Mouse (Mus musculus): Measurements from ENCODE around the gene Ccni. TPM values are rescaled to one million over a fixed set of nuclear protein-coding genes. Genes with fewer than 3 reads are reported as not detected.
A peak's percentile ranks its signal among the peaks of the same experiment; 100 is the strongest.

Gene Ccni
- polyA plus RNA-seq, 2 experiments = 83.6 to 129 TPM

DNA sequence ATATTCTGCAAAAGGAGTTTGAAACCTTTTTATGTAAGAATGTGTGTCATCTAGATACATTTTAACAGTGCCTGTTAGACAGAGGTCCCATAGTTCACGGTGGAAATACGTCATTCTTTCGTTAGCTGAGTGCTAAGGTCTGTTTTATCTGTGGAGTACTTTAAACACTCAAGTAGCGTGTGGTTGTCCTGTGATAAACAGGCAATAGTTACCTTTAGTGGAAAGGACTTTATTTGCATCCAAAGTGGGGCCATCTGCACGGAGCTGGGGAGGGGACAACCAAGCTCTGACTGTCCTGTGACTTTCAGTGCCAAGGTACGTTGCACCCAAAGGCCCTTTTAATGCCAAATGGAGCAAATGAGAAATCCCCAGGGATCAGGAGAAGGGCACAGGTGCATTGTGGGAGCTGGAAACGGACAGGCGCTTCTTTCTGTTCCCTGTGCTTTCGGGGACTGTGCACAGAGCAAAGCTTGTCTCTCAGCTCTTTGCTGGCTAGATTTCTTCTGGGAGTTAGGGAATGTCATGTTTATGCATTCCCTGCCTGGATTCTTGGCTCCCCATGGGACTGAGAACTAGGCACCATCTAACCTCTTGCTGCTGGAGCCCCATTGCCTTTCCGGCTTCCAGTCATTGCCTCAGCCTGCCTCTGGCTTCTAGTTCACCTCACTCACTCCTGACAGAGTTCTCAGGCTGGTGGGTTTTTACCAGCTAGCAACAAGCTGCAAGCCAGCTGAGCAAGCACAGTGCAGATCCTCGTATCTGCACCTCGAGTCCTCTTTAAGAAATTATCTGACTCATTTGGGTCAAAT, 56.1 kb downstream of the Ccni start:
- ATAC-seq (ENCODE audit: low FRiP score, low read depth) = no peak
- Histone ChIP-seq H3K4me1 (ENCODE audit: control insufficient read depth, insufficient read depth, low read length) (peaks cover 18% of the 10 kb centered on the region), H3K27ac (replicated peaks; ENCODE audit: low read depth, low read length) (no peak overlapping the region; the same call in 1 of the 2 replicates), H3K4me3 (replicated peaks; ENCODE audit: low read length) (no peak overlapping the region), H3K9ac (ENCODE audit: low read depth, low read length, severe bottlenecking) (no peak overlapping the region), H3K9me3 (ENCODE audit: control insufficient read depth, low read length) (no peaks in the 10 kb centered on the region), H3K36me3 (ENCODE audit: control insufficient read depth, insufficient read depth, low read length) (peaks cover 30% of the 10 kb centered on the region), H3K4me2 (replicated peaks; ENCODE audit: low read depth, low read length, severe bottlenecking) (no peak overlapping the region), H3K27me3 (ENCODE audit: control insufficient read depth, insufficient read depth, low read length) (no peaks in the 10 kb centered on the region)
- no peak for DNase-seq (ENCODE audit: low spot score)
- WGBS = 80% methylated on average over 12 of the region's 12 CpGs
- TF ChIP-seq POLR2A (IDR thresholded peaks at IDR 0.05; ENCODE audit: borderline replicate concordance, extremely low read depth, insufficient read depth, insufficient read length) = no peak

DNA sequence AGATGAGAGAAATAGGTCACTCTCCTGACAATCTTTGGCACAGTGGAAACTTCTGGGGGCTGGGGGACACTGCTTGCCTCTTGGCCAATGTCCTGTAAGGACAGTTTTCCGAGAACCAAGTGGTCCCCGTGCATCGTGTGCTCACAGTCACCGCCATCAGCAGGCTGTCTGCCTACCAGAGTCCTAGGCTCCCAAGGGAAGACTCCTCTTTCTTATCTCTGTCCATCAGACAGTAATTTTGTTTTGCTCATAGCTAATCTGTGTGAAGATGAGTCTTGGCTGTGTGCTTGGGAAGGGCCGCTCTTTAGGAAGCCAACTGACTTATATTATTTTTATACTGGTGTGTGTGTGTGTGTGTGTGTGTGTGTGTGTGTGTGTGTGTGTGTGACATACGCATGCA, 60.8 kb downstream of the Ccni start:
- H3K9ac ChIP-seq (ENCODE audit: low read depth, low read length, severe bottlenecking) = no peak overlapping the region
- H3K4me2 ChIP-seq (replicated peaks; ENCODE audit: low read depth, low read length, severe bottlenecking) = no peak overlapping the region
- peaks cover 45% of the 10 kb centered on the region for H3K36me3 ChIP-seq (ENCODE audit: control insufficient read depth, insufficient read depth, low read length)
- no peaks in the 10 kb centered on the region for H3K9me3 ChIP-seq (ENCODE audit: control insufficient read depth, low read length)
- 64% methylated on average over 5 of the region's 6 CpGs for WGBS
- H3K4me3 ChIP-seq (replicated peaks; ENCODE audit: low read length) = no peak overlapping the region
- ATAC-seq (ENCODE audit: low FRiP score, low read depth) (no peak), DNase-seq (ENCODE audit: low spot score) (no peak)
- TF ChIP-seq POLR2A (IDR thresholded peaks at IDR 0.05; ENCODE audit: borderline replicate concordance, extremely low read depth, insufficient read depth, insufficient read length) = no peak
- peaks cover 16% of the 10 kb centered on the region for H3K4me1 ChIP-seq (ENCODE audit: control insufficient read depth, insufficient read depth, low read length)
- H3K27me3 ChIP-seq (ENCODE audit: control insufficient read depth, insufficient read depth, low read length) = no peaks in the 10 kb centered on the region
- H3K27ac ChIP-seq (replicated peaks; ENCODE audit: low read depth, low read length) = no peak overlapping the region

DNA sequence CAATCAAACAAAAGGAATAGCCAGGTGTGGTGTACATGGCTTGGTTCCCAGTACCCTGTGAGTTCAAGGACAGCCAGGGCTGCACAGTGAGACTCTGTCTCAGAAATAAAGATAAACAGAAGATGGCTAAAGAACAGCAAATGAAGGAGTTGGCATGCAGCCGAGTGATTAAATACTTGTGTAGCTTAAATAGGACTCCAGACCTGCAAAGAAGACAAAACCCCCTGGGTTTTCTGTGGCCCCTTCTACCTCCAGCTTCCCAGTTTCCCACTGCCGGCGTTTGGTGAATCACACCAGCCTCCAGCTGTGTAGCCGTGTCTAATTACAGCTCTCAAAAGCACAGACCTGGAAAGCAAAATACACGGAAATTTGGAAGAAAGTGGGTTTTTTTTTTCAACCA, 61.4 kb downstream of the Ccni start:
- 13% methylated on average over 5 of the region's 5 CpGs for WGBS
- no peak overlapping the region for H3K4me3 ChIP-seq (replicated peaks; ENCODE audit: low read length)
- ATAC-seq (ENCODE audit: low FRiP score, low read depth) (0 out of 2 replicates have a peak, but pooled peaks have one; percentile 8), DNase-seq (ENCODE audit: low spot score) (peak; percentile 70)
- no peak overlapping the region for H3K9ac ChIP-seq (ENCODE audit: low read depth, low read length, severe bottlenecking)
- H3K4me2 ChIP-seq (replicated peaks; ENCODE audit: low read depth, low read length, severe bottlenecking) = no peak overlapping the region
- peaks cover 16% of the 10 kb centered on the region for H3K4me1 ChIP-seq (ENCODE audit: control insufficient read depth, insufficient read depth, low read length)
- peaks cover 45% of the 10 kb centered on the region for H3K36me3 ChIP-seq (ENCODE audit: control insufficient read depth, insufficient read depth, low read length)
- no peaks in the 10 kb centered on the region for H3K9me3 ChIP-seq (ENCODE audit: control insufficient read depth, low read length)
- peak overlapping the region; percentile 33; the same call in 1 of the 2 replicates for H3K27ac ChIP-seq (replicated peaks; ENCODE audit: low read depth, low read length)
- H3K27me3 ChIP-seq (ENCODE audit: control insufficient read depth, insufficient read depth, low read length) = no peaks in the 10 kb centered on the region
- TF ChIP-seq POLR2A (IDR thresholded peaks at IDR 0.05; ENCODE audit: borderline replicate concordance, extremely low read depth, insufficient read depth, insufficient read length) = no peak

DNA sequence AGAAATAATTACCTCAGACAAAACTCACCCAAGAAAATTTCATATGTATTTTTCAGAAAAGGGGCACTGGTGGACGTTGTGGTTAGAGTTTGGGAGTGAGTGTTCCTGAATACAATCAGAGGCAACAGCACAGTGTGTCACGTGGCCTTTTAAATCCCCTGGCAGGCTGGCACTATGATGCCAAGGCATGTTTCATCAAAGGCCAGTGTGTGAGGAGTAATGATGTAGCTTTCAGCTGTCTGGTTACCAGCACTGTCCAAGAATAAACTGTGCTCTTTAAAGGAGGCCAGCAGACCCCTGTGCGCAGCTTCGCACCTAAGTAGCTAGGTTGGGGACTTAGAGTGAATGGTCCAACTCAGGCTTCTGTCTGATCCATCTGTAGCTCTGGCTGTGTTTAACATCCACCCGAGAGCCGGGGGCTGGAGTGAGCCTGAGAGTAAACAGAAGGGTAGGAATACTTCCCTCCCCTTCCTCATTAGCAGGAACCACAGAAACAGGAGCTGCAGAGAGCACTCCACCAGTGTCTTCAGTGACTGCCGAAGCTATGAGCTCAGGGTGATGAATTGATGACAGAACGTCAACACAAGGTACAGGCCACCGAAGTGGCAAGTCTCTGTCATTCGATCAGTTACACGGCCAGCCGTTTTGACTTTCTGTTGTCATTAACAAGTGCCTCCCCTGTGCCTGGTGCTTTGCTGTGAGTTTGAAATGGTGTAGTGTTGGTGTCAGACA, 62.8 kb downstream of the Ccni start:
- ATAC-seq (ENCODE audit: low FRiP score, low read depth) (no peak), DNase-seq (ENCODE audit: low spot score) (no peak)
- WGBS = 50% methylated on average over 12 of the region's 12 CpGs
- Histone ChIP-seq H3K27ac (replicated peaks; ENCODE audit: low read depth, low read length) (0 out of 2 replicates have a peak overlapping the region, but pooled peaks have one; percentile 43), H3K9ac (ENCODE audit: low read depth, low read length, severe bottlenecking) (no peak overlapping the region), H3K27me3 (ENCODE audit: control insufficient read depth, insufficient read depth, low read length) (no peaks in the 10 kb centered on the region), H3K4me2 (replicated peaks; ENCODE audit: low read depth, low read length, severe bottlenecking) (no peak overlapping the region), H3K9me3 (ENCODE audit: control insufficient read depth, low read length) (no peaks in the 10 kb centered on the region), H3K4me1 (ENCODE audit: control insufficient read depth, insufficient read depth, low read length) (peaks cover 16% of the 10 kb centered on the region), H3K36me3 (ENCODE audit: control insufficient read depth, insufficient read depth, low read length) (peaks cover 45% of the 10 kb centered on the region), H3K4me3 (replicated peaks; ENCODE audit: low read length) (no peak overlapping the region)
- no peak for TF ChIP-seq POLR2A (IDR thresholded peaks at IDR 0.05; ENCODE audit: borderline replicate concordance, extremely low read depth, insufficient read depth, insufficient read length)

GRCm38 (mm10) chr5:93140747-93141146, 65.5 kb downstream of the Ccni start:
- ATAC-seq (ENCODE audit: low FRiP score, low read depth) (no peak), DNase-seq (ENCODE audit: low spot score) (no peak)
- H3K4me2 ChIP-seq (replicated peaks; ENCODE audit: low read depth, low read length, severe bottlenecking) = no peak overlapping the region
- no peak overlapping the region for H3K9ac ChIP-seq (ENCODE audit: low read depth, low read length, severe bottlenecking)
- H3K4me3 ChIP-seq (replicated peaks; ENCODE audit: low read length) = no peak overlapping the region
- WGBS = 75% methylated on average over 5 of the region's 5 CpGs
- H3K27me3 ChIP-seq (ENCODE audit: control insufficient read depth, insufficient read depth, low read length) = no peaks in the 10 kb centered on the region
- H3K4me1 ChIP-seq (ENCODE audit: control insufficient read depth, insufficient read depth, low read length) = peaks cover 23% of the 10 kb centered on the region
- no peak for TF ChIP-seq POLR2A (IDR thresholded peaks at IDR 0.05; ENCODE audit: borderline replicate concordance, extremely low read depth, insufficient read depth, insufficient read length)
- no peaks in the 10 kb centered on the region for H3K9me3 ChIP-seq (ENCODE audit: control insufficient read depth, low read length)
- peaks cover 45% of the 10 kb centered on the region for H3K36me3 ChIP-seq (ENCODE audit: control insufficient read depth, insufficient read depth, low read length)
- H3K27ac ChIP-seq (replicated peaks; ENCODE audit: low read depth, low read length) = no peak overlapping the region

Data from limb, embryonic 14.5 days (tissue).